Mouse (Mus musculus): ENCODE results near the gene Vmn1r3.

DNA sequence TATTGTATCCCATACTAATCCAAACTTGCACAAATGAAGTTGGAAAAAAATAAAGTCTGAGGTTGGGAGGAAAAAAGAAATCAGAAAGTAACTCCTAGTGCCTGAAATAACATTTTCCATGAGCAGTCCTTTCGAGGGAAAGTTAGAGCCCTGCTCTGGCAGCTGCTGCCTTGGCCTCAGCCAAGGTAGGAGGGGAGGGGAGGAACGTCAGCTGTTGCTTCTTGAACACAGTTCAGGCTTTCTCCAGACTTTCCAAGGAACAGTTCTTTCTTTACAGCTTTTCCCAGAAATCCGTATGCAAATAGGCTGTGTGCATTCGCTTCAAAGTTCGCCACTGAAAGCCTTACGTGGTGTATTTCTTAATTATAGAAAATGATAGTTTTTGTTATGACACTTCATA, 46.9 kb upstream of the Vmn1r3 start:
- TF ChIP-seq CTCF (IDR thresholded peaks at IDR 0.05; ENCODE audit: insufficient read depth, low read length) (no peak), POLR2A (IDR thresholded peaks at IDR 0.05; ENCODE audit: borderline replicate concordance, extremely low read depth, low read depth, low read length) (no peak)

Measured in lung, adult 2 months (tissue).